Mouse (Mus musculus) cortical plate, adult 2 months (tissue): ENCODE data around the gene Tada3. TPM values are rescaled to one million over a fixed set of nuclear protein-coding genes. Genes with fewer than 3 reads are reported as not detected.

Experiments used
- H3K27ac ChIP-seq: fragments of 200-500 bp; 2 replicates; pipeline ENCODE4 v1.5.1; 2012; ENCODE audit warnings: low read length, control low read depth, inconsistent platforms; ENCODE audit not compliant: insufficient read depth
- H3K4me1 ChIP-seq: fragments of 200-500 bp; 2 replicates; pipeline ENCODE4 v1.6.1; 2011; ENCODE audit warnings: low read length; ENCODE audit not compliant: control insufficient read depth, insufficient read depth
- H3K4me3 ChIP-seq: fragments of 200-500 bp; 2 replicates; pipeline ENCODE4 v1.5.1; 2011; ENCODE audit warnings: mild to moderate bottlenecking, low read length, control low read depth; ENCODE audit not compliant: insufficient read depth
- CTCF ChIP-seq: fragments of 200-500 bp; IDR thresholded peaks from 2 replicates; pipeline ENCODE4 v1.5.1; 2011; ENCODE audit warnings: mild to moderate bottlenecking, control low read depth, low read length; ENCODE audit not compliant: insufficient read depth; ENCODE audit errors: extremely low read depth
- POLR2A ChIP-seq: fragments of 200-500 bp; IDR thresholded peaks from 2 replicates; pipeline ENCODE4 v1.6.1; 2011; ENCODE audit warnings: mild to moderate bottlenecking, low read length, control low read depth; ENCODE audit not compliant: insufficient read depth; ENCODE audit errors: extremely low read depth
- polyA plus RNA-seq: library from polyadenylated mRNA; depleted of rRNA; stranded (reverse); fragments of >200 nt; gene quantifications from 2 replicates; pipeline ENCODE4 v1.2.3, GENCODE M21; 2012

The Tada3 gene
- polyA plus RNA-seq, 1 experiment, result 57.3 TPM

DNA sequence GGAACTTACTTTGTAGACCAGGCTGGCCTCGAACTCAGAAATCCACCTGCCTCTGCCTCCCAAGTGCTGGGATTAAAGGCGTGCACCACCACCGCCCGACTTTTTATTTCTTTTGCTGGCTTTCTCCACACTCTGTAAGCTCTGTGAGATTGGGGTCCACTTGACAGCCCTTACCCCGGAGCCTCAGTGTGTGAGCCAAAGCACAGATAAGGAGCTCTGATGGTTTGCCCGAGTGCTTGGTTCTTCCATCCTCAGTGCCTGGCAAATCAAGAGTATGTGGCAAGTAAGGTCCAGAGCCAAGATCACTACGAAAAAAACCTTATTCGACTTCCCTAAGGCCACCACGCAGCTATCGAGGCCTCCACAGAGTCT, 14.3 kb upstream of the Tada3 start:
- TF ChIP-seq CTCF, result no peak
- H3K4me3 ChIP-seq, result 0 out of 2 replicates have a peak overlapping the region, but pooled peaks have one; percentile 6
- H3K27ac ChIP-seq, result no peak overlapping the region
- no peaks in the 10 kb centered on the region for H3K4me1 ChIP-seq

GRCm38 (mm10) chr6:113390715-113391114, 13.0 kb upstream of the Tada3 start:
- H3K4me3 ChIP-seq, result no peak overlapping the region
- TF ChIP-seq CTCF (no peak), POLR2A (no peak)
- H3K4me1 ChIP-seq, result no peaks in the 10 kb centered on the region
- H3K27ac ChIP-seq, result no peak overlapping the region

DNA sequence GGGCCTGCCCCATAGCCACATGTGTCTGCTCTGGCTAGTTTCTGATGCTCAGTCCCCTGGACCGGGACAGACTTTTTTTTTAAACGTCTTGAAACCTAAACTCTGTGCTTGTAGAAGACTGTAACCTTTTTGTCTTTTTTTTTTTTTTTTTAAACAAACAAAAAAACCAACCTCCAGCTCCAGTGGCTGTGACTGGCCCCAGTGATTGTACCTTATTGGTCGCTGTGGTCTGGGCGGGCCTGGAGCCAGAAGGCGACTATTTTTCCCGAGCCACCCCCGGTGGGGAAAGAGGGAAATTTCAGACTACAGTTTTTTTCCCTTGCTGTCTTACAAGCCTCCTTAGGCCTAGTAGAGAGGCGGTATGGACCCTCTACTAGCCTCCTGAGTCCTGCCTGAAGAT, 11.3 kb upstream of the Tada3 start, which contains the start of gene Ttll3:
TSS of gene Ttll3 (plus strand) at position 301 of the 400 bp plus-strand sequence.
- TF ChIP-seq CTCF (no peak), POLR2A (no peak)
- Histone ChIP-seq H3K4me3 (no peak within 1 kb of the TSS), H3K27ac (no peak within 1 kb of the TSS), H3K4me1 (no peaks in the 10 kb centered on the region)

DNA sequence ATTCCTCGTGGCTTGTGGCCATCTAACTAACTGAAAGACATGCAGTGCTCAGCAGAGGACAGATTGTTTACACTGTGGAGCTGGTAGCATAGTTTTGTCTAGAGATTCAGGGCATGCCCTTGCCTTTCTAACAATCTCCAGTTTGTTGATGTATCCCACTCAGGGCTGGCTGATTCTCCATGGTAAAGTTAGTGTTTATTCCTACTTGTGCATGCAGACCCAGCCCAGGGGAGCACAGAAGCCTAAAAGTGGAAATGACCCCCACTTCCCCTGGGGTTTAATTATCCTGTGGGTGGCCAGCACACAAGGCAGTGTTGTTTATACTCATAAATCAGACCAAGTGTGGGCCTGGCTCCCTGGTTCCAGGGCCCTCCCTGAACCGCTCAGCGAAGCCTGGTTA, 8.3 kb upstream of the Tada3 start:
- TF ChIP-seq CTCF (no peak), POLR2A (no peak)
- no peaks in the 10 kb centered on the region for H3K4me1 ChIP-seq
- no peak overlapping the region for H3K4me3 ChIP-seq
- H3K27ac ChIP-seq, result no peak overlapping the region

DNA sequence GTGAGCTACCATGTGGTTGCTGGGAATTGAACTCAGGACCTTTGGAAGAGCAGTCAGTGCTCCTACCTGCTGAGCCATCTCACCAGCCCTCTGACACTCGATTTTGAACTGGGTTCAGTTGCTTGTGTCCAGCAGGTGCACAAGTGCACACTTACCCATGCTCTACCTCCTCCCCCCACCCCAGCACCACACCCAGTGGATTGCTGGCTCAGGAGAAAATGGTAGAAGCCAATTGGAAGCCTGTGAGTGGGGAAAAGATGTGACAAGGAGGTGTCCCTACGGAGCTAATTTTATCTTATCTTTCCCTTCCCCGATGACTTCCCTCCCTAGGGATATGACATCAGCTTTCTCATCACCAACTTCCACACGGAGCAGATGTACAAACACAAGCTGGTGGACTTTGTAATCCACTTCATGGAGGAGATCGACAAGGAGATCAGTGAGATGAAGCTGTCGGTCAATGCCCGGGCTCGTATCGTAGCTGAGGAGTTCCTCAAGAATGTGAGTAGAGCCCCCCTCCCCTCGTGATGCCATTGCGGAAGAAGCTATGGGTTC, 7.6 kb upstream of the Tada3 start:
- no peak overlapping the region for H3K27ac ChIP-seq
- no peaks in the 10 kb centered on the region for H3K4me1 ChIP-seq
- no peak overlapping the region for H3K4me3 ChIP-seq
- no peak for TF ChIP-seq POLR2A
- TF ChIP-seq CTCF, result no peak

DNA sequence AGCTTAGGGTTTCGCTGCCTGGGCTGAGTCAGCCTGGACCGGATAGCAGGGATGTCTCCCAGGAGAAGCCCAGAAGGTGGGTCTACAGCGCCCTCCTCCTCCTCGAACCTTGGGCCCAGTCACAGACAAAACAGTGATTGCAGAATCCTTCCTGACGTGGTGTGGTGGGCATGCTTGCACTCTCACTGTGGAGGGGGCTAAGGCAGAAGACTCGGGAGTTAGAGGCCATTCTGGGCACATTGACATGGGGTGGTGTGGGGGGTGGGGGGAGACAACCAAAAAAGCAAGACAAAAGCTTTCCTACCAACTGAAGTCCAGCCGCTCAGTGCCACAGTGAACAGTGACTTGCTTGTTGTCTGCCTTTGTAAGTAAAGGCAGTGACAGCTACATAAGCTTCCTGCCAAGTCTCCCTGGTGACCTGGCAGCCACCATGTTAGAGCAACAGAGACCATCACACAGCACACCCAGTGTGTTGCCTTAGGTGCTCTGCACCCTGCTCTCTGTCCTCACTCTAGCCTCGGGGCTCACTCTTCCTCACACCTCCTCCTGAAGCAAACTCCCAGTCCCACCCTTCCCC, 6.8 kb upstream of the Tada3 start:
- H3K4me1 ChIP-seq, result no peaks in the 10 kb centered on the region; the same call in 1 of the 2 replicates
- no peak overlapping the region for H3K4me3 ChIP-seq
- peak overlapping the region; percentile 50 for H3K27ac ChIP-seq
- no peak for TF ChIP-seq POLR2A
- TF ChIP-seq CTCF, result no peak

DNA sequence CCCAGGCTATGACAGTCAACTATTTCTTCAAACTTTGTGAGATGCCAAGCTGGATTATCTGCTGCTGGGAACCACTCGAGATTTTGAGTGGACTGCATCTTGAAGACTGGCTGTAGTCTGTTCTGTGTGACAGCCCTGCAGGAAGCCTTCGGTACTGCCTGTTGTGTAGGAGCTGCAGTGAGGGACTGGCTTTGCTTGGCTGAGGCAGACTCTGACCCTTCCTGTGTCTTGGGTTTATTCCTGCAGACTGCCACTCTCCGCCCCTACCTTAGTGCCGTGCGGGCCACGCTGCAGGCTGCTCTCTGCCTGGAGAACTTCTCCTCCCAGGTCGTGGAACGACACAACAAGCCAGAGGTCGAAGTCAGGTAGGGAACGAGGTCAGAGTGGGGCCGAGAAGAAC, 2.8 kb upstream of the Tada3 start:
- Histone ChIP-seq H3K4me3 (no peak overlapping the region), H3K27ac (no peak overlapping the region), H3K4me1 (peaks cover 6% of the 10 kb centered on the region)
- TF ChIP-seq POLR2A (no peak), CTCF (no peak)

DNA sequence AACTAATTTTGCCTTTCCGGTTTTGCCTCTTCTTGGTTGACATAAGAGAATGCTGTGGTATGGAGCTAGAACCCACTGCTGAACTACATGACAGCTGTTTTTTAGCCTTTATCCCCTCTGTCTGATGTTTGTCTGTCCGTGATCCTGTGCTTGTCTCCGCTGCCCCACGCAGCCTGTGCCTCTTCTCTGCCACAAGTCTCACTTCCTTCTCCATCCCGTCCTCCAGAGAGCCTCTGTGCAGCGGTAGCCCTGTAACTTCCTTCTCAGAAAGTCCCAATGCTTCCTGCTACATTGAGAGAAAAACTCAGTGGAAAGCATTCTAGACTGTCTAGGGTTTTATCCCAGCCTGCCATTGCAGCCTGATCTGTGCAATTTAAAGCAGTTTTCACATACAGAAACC, 1.6 kb upstream of the Tada3 start:
- Histone ChIP-seq H3K4me1 (peaks cover 6% of the 10 kb centered on the region), H3K27ac (no peak overlapping the region), H3K4me3 (peak overlapping the region; percentile 84; the same call in 1 of the 2 replicates)
- no peak for TF ChIP-seq POLR2A
- no peak for TF ChIP-seq CTCF

GRCm38 (mm10) chr6:113377172-113377495, 549 bp downstream of the Tada3 start:
- TF ChIP-seq CTCF, result no peak
- TF ChIP-seq POLR2A, result no peak
- H3K27ac ChIP-seq, result peak overlapping the region; percentile 86
- H3K4me1 ChIP-seq, result peaks cover 6% of the 10 kb centered on the region
- H3K4me3 ChIP-seq, result peak overlapping the region; percentile 84

- Histone ChIP-seq H3K4me1 (peaks cover 3% of the 10 kb centered on the region; the same call in 1 of the 2 replicates), H3K4me3 (no peak overlapping the region), H3K27ac (no peak overlapping the region)
- TF ChIP-seq POLR2A (no peak), CTCF (no peak)
Measured at GRCm38 (mm10) chr6:113373491-113373890, 4.2 kb downstream of the Tada3 start.
